Mouse (Mus musculus) limb, embryonic 14.5 days (tissue): ENCODE measurements around the gene Phtf2. TPM values are rescaled to one million over a fixed set of nuclear protein-coding genes. Genes with fewer than 3 reads are reported as not detected.

Experiments used
- ATAC-seq: fragments of 200-750 bp; cut with Nextera tagmentation; 2 replicates; pipeline ENCODE4 v1.8.0; 2017; ENCODE audit warnings: low read depth, moderate number of reproducible peaks, moderate TSS enrichment; ENCODE audit not compliant: low FRiP score
- DNase-seq: peaks from one replicate; pipeline ENCODE4 v3.0.0-alpha.2; 2015; ENCODE audit warnings: low spot score
- H3K27ac ChIP-seq: fragments of 300-500 bp; sonication (generic); replicated peaks from 2 replicates; pipeline ENCODE4 v1.5.1; 2014; ENCODE audit warnings: low read depth, mild to moderate bottlenecking, low read length, moderate library complexity, mixed read lengths
- H3K27me3 ChIP-seq: fragments of 300-500 bp; sonication (generic); 2 replicates; pipeline ENCODE4 v1.6.1; 2014; ENCODE audit warnings: low read length, mixed read lengths; ENCODE audit not compliant: control insufficient read depth, insufficient read depth
- H3K36me3 ChIP-seq: fragments of 300-500 bp; sonication (generic); 2 replicates; pipeline ENCODE4 v1.6.1; 2014; ENCODE audit warnings: mild to moderate bottlenecking, low read length, moderate library complexity, mixed read lengths; ENCODE audit not compliant: control insufficient read depth, insufficient read depth
- H3K4me1 ChIP-seq: fragments of 300-500 bp; sonication (generic); 2 replicates; pipeline ENCODE4 v1.6.1; 2014; ENCODE audit warnings: antibody characterized with exemption, low read length, mixed read lengths; ENCODE audit not compliant: control insufficient read depth, insufficient read depth
- H3K4me2 ChIP-seq: fragments of 300-500 bp; sonication (generic); replicated peaks from 2 replicates; pipeline ENCODE4 v1.6.1; 2014; ENCODE audit warnings: low read depth, mild to moderate bottlenecking, low read length, moderate library complexity; ENCODE audit not compliant: severe bottlenecking
- H3K4me3 ChIP-seq: fragments of 300-500 bp; sonication (generic); replicated peaks from 2 replicates; pipeline ENCODE4 v1.5.1; 2014; ENCODE audit warnings: low read length
- H3K9ac ChIP-seq: fragments of 300-500 bp; sonication (generic); 2 replicates; pipeline ENCODE4 v1.6.1; 2014; ENCODE audit warnings: mild to moderate bottlenecking, low read depth, low read length, moderate library complexity; ENCODE audit not compliant: severe bottlenecking
- H3K9me3 ChIP-seq: fragments of 300-500 bp; sonication (generic); 2 replicates; pipeline ENCODE4 v1.6.1; 2016; ENCODE audit warnings: low read length; ENCODE audit not compliant: control insufficient read depth
- POLR2A ChIP-seq: fragments of 200-500 bp; IDR thresholded peaks from 2 replicates; pipeline ENCODE4 v1.8.0; 2012; ENCODE audit warnings: inconsistent platforms, mild to moderate bottlenecking, moderate library complexity, borderline replicate concordance; ENCODE audit not compliant: insufficient read depth, insufficient read length; ENCODE audit errors: extremely low read depth
- WGBS: fragments of 180-500 bp; shearing (Covaris S2); extraction: QIAGEN DNeasy Blood & Tissue Kit; methylation state at CpG from one replicate; pipeline ENCODE4 v1.1.7; 2014; 5-methylcytosine and 5-hydroxymethylcytosine counted together
- polyA plus RNA-seq, 2 experiments: library from polyadenylated mRNA; depleted of rRNA in 1 of 2; stranded (reverse) in 1 of 2; unstranded in 1 of 2; fragments of >200 nt; fragmentation: Nextera tagmentation in 1 of 2; extraction: Ambion mirVana in 1 of 2; gene quantifications; 2 replicates each; pipeline versions ENCODE4 v1.2.1 to v1.2.3; 2012 to 2014

The Phtf2 gene
- polyA plus RNA-seq, 2 experiments, result 8.6 to 14.9 TPM

DNA sequence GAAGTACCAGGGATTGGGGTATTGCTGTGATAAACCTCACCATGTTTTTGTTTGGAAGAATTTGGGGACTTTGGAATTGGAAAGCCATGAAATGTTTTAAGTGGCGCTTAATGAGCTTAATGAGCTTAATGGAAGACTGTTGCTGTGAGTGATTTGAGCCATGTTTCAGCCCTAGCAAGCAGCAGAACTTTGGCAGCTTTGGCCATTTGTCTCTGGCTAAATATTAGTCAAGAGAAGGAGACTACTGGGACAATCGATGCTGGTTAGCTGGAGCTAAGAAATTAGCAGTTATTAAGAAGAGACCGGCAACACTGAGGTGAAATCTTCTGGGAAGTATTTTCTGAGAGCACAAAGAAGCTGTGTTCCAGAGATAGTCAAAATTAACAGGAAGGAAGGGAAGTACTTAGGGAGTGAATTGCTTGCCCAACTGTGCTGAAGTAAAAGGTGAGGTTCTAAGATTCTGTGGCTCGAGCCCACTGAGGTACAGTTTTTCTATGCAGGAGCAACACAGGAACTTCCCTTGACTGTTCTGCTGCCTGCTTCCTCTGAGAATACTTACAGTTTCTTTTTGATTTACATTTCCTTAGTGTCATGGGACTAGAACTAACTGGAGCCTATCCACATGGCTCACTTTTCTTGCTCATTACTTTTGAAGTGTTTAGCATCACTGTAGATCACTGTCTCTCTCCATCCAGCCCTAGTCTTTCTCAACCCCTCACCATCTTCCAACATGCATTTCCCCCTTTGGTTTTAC lies 17.5 kb downstream of the Phtf2 start:
- no peak overlapping the region for H3K9ac ChIP-seq
- no peaks in the 10 kb centered on the region for H3K36me3 ChIP-seq
- H3K27ac ChIP-seq, result no peak overlapping the region
- DNase-seq, result no peak
- whole genome bisulfite sequencing, result 67% methylated on average over 4 of the region's 4 CpGs
- H3K4me1 ChIP-seq, result 0 out of 2 replicates have a peak, but pooled peaks cover 3% of the 10 kb centered on the region
- H3K4me2 ChIP-seq, result no peak overlapping the region
- no peak for ATAC-seq
- no peaks in the 10 kb centered on the region for H3K9me3 ChIP-seq
- H3K4me3 ChIP-seq, result no peak overlapping the region
- TF ChIP-seq POLR2A, result no peak
- no peaks in the 10 kb centered on the region for H3K27me3 ChIP-seq

- no peak for TF ChIP-seq POLR2A
- no peak for DNase-seq
- H3K27ac ChIP-seq, result no peak overlapping the region
- 0 out of 2 replicates have a peak, but pooled peaks cover 3% of the 10 kb centered on the region for H3K4me1 ChIP-seq
- H3K9me3 ChIP-seq, result no peaks in the 10 kb centered on the region
- no peaks in the 10 kb centered on the region for H3K27me3 ChIP-seq
- no peak overlapping the region for H3K4me2 ChIP-seq
- H3K9ac ChIP-seq, result no peak overlapping the region
- H3K4me3 ChIP-seq, result no peak overlapping the region
- 86% methylated on average over 2 of the region's 2 CpGs for WGBS
- no peak for ATAC-seq
- H3K36me3 ChIP-seq, result no peaks in the 10 kb centered on the region
These were observed 20.0 kb downstream of the Phtf2 start for GRCm38 (mm10) chr5:20861901-20862300.

- TF ChIP-seq POLR2A, result no peak
- Histone ChIP-seq H3K36me3 (no peaks in the 10 kb centered on the region), H3K4me3 (no peak overlapping the region), H3K4me2 (no peak overlapping the region), H3K27me3 (no peaks in the 10 kb centered on the region), H3K4me1 (0 out of 2 replicates have a peak, but pooled peaks cover 3% of the 10 kb centered on the region), H3K9ac (no peak overlapping the region), H3K9me3 (no peaks in the 10 kb centered on the region), H3K27ac (no peak overlapping the region)
- no peak for DNase-seq
- 89% methylated on average over 4 of the region's 4 CpGs for WGBS
- ATAC-seq, result no peak
These were observed 21.4 kb downstream of the Phtf2 start for GRCm38 (mm10) chr5:20860565-20860964.

DNA sequence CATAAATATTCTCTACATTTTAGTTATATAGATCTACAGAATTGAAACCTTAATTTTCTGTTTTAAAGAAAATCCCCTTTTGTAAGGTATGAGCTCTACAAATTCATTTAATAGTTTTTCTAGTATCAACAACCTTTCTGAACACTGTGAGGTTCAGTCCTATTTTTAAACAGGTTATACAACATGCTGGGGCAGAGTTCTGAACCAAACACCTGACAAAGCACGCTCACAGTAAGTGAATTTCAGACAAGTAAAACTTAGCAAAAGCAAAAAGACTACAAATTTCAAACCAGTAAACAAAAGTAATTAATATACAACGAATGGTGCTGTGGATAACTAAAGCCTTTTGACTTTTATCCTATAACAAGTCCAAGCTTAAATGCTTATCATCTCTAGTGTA lies 23.5 kb downstream of the Phtf2 start:
- no peak for TF ChIP-seq POLR2A
- no peak overlapping the region for H3K9ac ChIP-seq
- H3K36me3 ChIP-seq, result no peaks in the 10 kb centered on the region
- DNase-seq, result no peak
- no peak overlapping the region for H3K27ac ChIP-seq
- H3K27me3 ChIP-seq, result no peaks in the 10 kb centered on the region
- no peaks in the 10 kb centered on the region for H3K4me1 ChIP-seq
- ATAC-seq, result no peak
- no peak overlapping the region for H3K4me3 ChIP-seq
- no peaks in the 10 kb centered on the region for H3K9me3 ChIP-seq
- 89% methylated on average over 2 of the region's 2 CpGs for WGBS
- no peak overlapping the region for H3K4me2 ChIP-seq

GRCm38 (mm10) chr5:20855066-20855465 lies 26.9 kb downstream of the Phtf2 start:
- no peak overlapping the region for H3K4me2 ChIP-seq
- no peak overlapping the region for H3K4me3 ChIP-seq
- H3K9me3 ChIP-seq, result no peaks in the 10 kb centered on the region
- 90% methylated on average over 4 of the region's 4 CpGs for WGBS
- ATAC-seq (no peak), DNase-seq (no peak)
- 0 out of 2 replicates have a peak, but pooled peaks cover 3% of the 10 kb centered on the region for H3K4me1 ChIP-seq
- H3K9ac ChIP-seq, result no peak overlapping the region
- no peaks in the 10 kb centered on the region for H3K27me3 ChIP-seq
- no peak for TF ChIP-seq POLR2A
- H3K36me3 ChIP-seq, result no peaks in the 10 kb centered on the region
- no peak overlapping the region for H3K27ac ChIP-seq

- 0 out of 2 replicates have a peak, but pooled peaks cover 4% of the 10 kb centered on the region for H3K4me1 ChIP-seq
- no peak overlapping the region for H3K4me3 ChIP-seq
- no peak for DNase-seq
- no peak overlapping the region for H3K4me2 ChIP-seq
- no peak overlapping the region for H3K9ac ChIP-seq
- no peak overlapping the region for H3K27ac ChIP-seq
- H3K9me3 ChIP-seq, result no peaks in the 10 kb centered on the region
- H3K36me3 ChIP-seq, result no peaks in the 10 kb centered on the region
- no peaks in the 10 kb centered on the region for H3K27me3 ChIP-seq
- 97% methylated on average over 2 of the region's 2 CpGs for WGBS
- no peak for TF ChIP-seq POLR2A
- no peak for ATAC-seq
These were observed 34.9 kb downstream of the Phtf2 start for GRCm38 (mm10) chr5:20847010-20847409.
